Mouse (Mus musculus) kidney, adult 10 weeks (tissue): ENCODE results near the gene Tmed3. TPM values are rescaled to one million over a fixed set of nuclear protein-coding genes. Genes with fewer than 3 reads are reported as not detected.

Experiments used
- polyA plus RNA-seq: library from polyadenylated mRNA; stranded (reverse); fragments of 350-450 nt; fragmentation: Illumina TruSeq; extraction: RNeasy Lipid Tissue Mini Kit (QIAGEN cat#74804); gene quantifications from one replicate; pipeline ENCODE4 v1.2.3, GENCODE M21; 2014; ENCODE audit warnings: low read depth, low replicate concordance

The Tmed3 gene
- 11.8 TPM for polyA plus RNA-seq

GRCm38 (mm10) chr9:89704265-89705196 lies at the start of gene Tmed3:
Tmed3 (minus strand) TSS chr9:89705068.

GRCm38 (mm10) chr9:89738295-89738694 lies 33.4 kb upstream of the Tmed3 start, which contains the start of gene Ankrd34c:
Ankrd34c (minus strand) TSS chr9:89738475.

Other genes starting within 250 kb of the Tmed3 start
- 0.24 TPM for gene Minar1, start 81.9 kb downstream of the Tmed3 start, polyA plus RNA-seq
- not detected for gene Ankrd34c, start 33.4 kb upstream of the Tmed3 start, polyA plus RNA-seq
- not detected for gene Rasgrf1, start 204.8 kb upstream of the Tmed3 start, polyA plus RNA-seq